Comparison of ENCODE assay signal across 8 mouse cellular contexts in the genomic region with DNA sequence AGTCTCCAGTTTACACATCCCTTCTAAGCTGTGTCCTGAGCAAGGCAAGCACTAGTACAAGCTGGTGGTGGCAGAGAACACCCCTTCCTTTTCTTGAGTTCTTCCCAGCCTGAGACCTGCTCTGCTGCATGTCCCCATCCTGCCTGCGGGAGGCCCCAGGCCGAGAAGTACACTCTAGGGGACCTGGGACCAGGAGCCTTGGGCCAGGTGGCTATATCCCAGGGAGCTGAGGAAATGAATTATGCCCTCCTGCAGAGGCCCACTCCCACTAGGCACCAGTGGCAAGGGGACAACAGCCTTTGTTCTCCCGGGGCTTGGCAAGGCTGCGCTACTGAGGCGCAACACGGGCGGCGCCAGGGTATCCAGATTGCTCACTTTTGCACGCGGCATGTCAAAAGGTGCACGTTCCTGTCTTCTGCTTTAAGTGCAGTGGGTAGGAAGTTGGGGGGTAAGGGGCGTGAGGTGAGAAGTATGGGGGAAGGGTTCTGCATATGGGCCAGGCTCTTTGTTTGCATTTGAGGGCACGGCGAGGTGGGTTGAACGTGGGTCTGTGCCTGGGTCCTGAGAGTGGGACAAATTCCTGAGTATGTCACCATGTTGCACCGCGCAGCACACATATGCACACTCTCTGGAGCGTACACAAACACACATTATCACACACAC. TPM values are rescaled to one million over a fixed set of nuclear protein-coding genes. Genes with fewer than 3 reads are reported as not detected.
DNase-seq lines count a peak whose midpoint lies in the region; ATAC-seq and TF ChIP-seq lines count a peak whose summit lies in the region.

No protein-coding gene starts in this region.

- H3K4me2 ChIP-seq in forebrain, embryonic 12.5 days, result peak overlapping the region; percentile 60
- peak overlapping the region; percentile 75 for H3K4me2 ChIP-seq in intestine, embryonic 15.5 days (replicated peaks)
- H3K4me2 ChIP-seq in neural tube, embryonic 12.5 days (replicated peaks), result peak overlapping the region; percentile 62

- peak overlapping the region; percentile 37 for H3K4me3 ChIP-seq in layer of hippocampus, adult 2 months
- peak overlapping the region; percentile 54 for H3K4me3 ChIP-seq in forebrain, embryonic 12.5 days (replicated peaks)
- peak overlapping the region; percentile 14 for H3K4me3 ChIP-seq in intestine, embryonic 15.5 days (replicated peaks)
- peak overlapping the region; percentile 46 for H3K4me3 ChIP-seq in neural tube, embryonic 12.5 days

- H3K27ac ChIP-seq in layer of hippocampus, adult 2 months, result no peak overlapping the region
- H3K27ac ChIP-seq in forebrain, embryonic 12.5 days, result no peak overlapping the region
- H3K27ac ChIP-seq in intestine, embryonic 15.5 days, result no peak overlapping the region
- H3K27ac ChIP-seq in neural tube, embryonic 12.5 days, result no peak overlapping the region

- no peaks in the 10 kb centered on the region for H3K9me3 ChIP-seq in forebrain, embryonic 12.5 days
- no peaks in the 10 kb centered on the region for H3K9me3 ChIP-seq in intestine, embryonic 15.5 days
- H3K9me3 ChIP-seq in neural tube, embryonic 12.5 days, result no peaks in the 10 kb centered on the region

- 31% methylated on average over 18 of the region's 18 CpGs for WGBS in forebrain, embryonic 12.5 days
- WGBS in intestine, embryonic 15.5 days, result 35% methylated on average over 18 of the region's 18 CpGs
- WGBS in neural tube, embryonic 12.5 days, result 24% methylated on average over 18 of the region's 18 CpGs

- DNase-seq in layer of hippocampus, adult 2 months (ENCODE audit: low spot score in 2 of 2), result no peak
- no peak for DNase-seq in layer of hippocampus, postnatal 36 days
- DNase-seq in brain, embryonic 14.5 days (ENCODE audit: low read depth), result peak; percentile 62
- DNase-seq in gastrocnemius, postnatal 10 days, result no peak
- no peak for DNase-seq in kidney, postnatal 10 days

- TF ChIP-seq POLR2A in brain, embryonic 14.5 days (IDR thresholded peaks at IDR 0.05; ENCODE audit: borderline replicate concordance, extremely low read depth, insufficient read depth, insufficient read length, poor library complexity, severe bottlenecking), result no peak

- no peaks in the 10 kb centered on the region for H3K36me3 ChIP-seq in forebrain, embryonic 12.5 days (replicated peaks)
- no peaks in the 10 kb centered on the region for H3K36me3 ChIP-seq in intestine, embryonic 15.5 days
- no peaks in the 10 kb centered on the region for H3K36me3 ChIP-seq in neural tube, embryonic 12.5 days

- peak; percentile 52 for TF ChIP-seq CTCF in layer of hippocampus, adult 2 months (conservative IDR thresholded peaks at IDR 0.05)
- peak; percentile 16; the same call in 1 of the 2 replicates for TF ChIP-seq CTCF in brain, embryonic 14.5 days (IDR thresholded peaks at IDR 0.05; ENCODE audit: borderline replicate concordance, extremely low read depth, insufficient read depth, insufficient read length)

- peak overlapping the region; percentile 67 for H3K9ac ChIP-seq in forebrain, embryonic 12.5 days
- H3K9ac ChIP-seq in intestine, embryonic 15.5 days, result no peak overlapping the region
- peak overlapping the region; percentile 65; the same call in 1 of the 2 replicates for H3K9ac ChIP-seq in neural tube, embryonic 12.5 days

- 0 out of 2 replicates have a peak, but pooled peaks cover 8% of the 10 kb centered on the region for H3K27me3 ChIP-seq in forebrain, embryonic 12.5 days
- H3K27me3 ChIP-seq in intestine, embryonic 15.5 days (replicated peaks), result peaks cover 7% of the 10 kb centered on the region; the same call in 1 of the 2 replicates
- H3K27me3 ChIP-seq in neural tube, embryonic 12.5 days (replicated peaks), result no peaks in the 10 kb centered on the region

- no peaks in the 10 kb centered on the region for H3K4me1 ChIP-seq in forebrain, embryonic 12.5 days
- no peaks in the 10 kb centered on the region for H3K4me1 ChIP-seq in intestine, embryonic 15.5 days (replicated peaks)
- no peaks in the 10 kb centered on the region for H3K4me1 ChIP-seq in neural tube, embryonic 12.5 days

- ATAC-seq in forebrain, embryonic 12.5 days (ENCODE audit: low FRiP score), result peak; percentile 55
- 0 out of 2 replicates have a peak, but pooled peaks have one; percentile 36 for ATAC-seq in intestine, embryonic 15.5 days
- peak; percentile 64 for ATAC-seq in neural tube, embryonic 12.5 days (ENCODE audit: low FRiP score, low read depth)

RNA-seq across cellular contexts. Expression of gene Fgf13, which starts 1.7 kb away (rescaled TPM):
- total RNA-seq in layer of hippocampus, adult 2 months (2021), result 100 to 1,000 TPM; 226 to 234 TPM
- 100 to 1,000 TPM; 246 to 247 TPM for total RNA-seq in layer of hippocampus, postnatal 36 days (2021)
- polyA plus RNA-seq in brain, embryonic 14.5 days (2012; rRNA removed), result 84.7 and 126 TPM in 2 replicates
- polyA plus RNA-seq in forebrain, embryonic 12.5 days (2016; fragmentation: Nextera tagmentation; extraction: Ambion mirVana), result 55.0 and 63.6 TPM in 2 replicates
- 29.9 and 30.8 TPM in 2 replicates for polyA plus RNA-seq in intestine, embryonic 15.5 days (2015; fragmentation: Nextera tagmentation; extraction: Ambion mirVana)
- polyA plus RNA-seq in neural tube, embryonic 12.5 days (2016; fragmentation: Nextera tagmentation; extraction: Ambion mirVana), result 96.8 and 131 TPM in 2 replicates
- 10 to 100 TPM; 48.6 to 53.8 TPM for total RNA-seq in gastrocnemius, postnatal 10 days (2021)
